Mouse (Mus musculus): ENCODE measurements at regions not wholly inside any gene's neighbourhood (a gene's known extent, or its start where the extent isn't known, plus 50 kb on each side); places are given as distances from the start of the nearest gene placed in this dataset.

DNA sequence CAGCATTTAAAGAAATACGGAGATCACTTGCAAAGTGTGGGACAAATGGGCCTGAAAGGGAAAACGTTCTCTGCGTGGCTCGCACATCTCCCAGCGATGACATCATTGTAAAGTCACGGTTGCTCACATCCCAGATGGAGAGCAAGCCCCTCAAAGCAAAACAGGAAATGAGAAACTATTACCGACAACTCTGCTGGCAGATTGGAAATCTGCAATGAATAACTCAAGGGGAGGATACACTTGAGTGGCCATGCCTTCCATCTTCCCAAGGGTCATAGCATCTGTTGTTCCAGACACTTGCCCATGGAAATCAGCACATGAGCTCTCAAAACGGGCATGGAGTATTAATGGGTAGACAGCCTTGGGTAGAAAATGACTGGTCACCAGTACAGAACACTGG lies 158.3 kb upstream of the Adgrl2 start:
- no peaks in the 10 kb centered on the region for H3K27me3 ChIP-seq (replicated peaks; ENCODE audit: control insufficient read depth, insufficient read depth, low read length)
- WGBS = 75% methylated on average over 8 of the region's 8 CpGs
- no peaks in the 10 kb centered on the region for H3K4me1 ChIP-seq (ENCODE audit: control insufficient read depth, insufficient read depth, low read depth, low read length)
- H3K27ac ChIP-seq (ENCODE audit: low read depth, low read length) = no peak overlapping the region
- H3K36me3 ChIP-seq (ENCODE audit: control insufficient read depth, insufficient read depth, low read length) = no peaks in the 10 kb centered on the region
- no peak overlapping the region for H3K4me2 ChIP-seq (ENCODE audit: low read length)
- H3K4me3 ChIP-seq (ENCODE audit: low read length) = no peak overlapping the region
- H3K9me3 ChIP-seq (ENCODE audit: control insufficient read depth, low read length) = no peaks in the 10 kb centered on the region
- ATAC-seq = no peak
- no peak overlapping the region for H3K9ac ChIP-seq (ENCODE audit: low read depth, low read length)

DNA sequence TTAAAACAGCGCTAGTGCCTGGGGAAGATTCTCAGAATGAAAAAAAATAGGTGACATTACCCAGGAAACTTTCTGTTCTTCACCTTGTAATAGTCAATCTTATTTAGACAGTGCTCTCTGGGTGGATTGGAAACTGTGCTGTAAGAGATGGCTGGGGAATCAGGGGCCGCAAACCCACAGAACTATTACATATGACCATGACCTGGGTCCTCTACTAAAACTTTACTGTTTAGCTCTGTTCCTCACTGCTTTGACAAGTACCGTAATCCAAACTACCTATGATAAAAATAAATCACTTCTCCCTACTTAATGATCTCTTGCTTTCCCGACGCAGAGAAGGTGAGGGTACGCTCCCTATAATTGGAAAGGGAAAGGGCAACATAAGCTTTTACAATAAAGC lies 157.6 kb upstream of the Adgrl2 start:
- Histone ChIP-seq H3K4me1 (ENCODE audit: control insufficient read depth, insufficient read depth, low read depth, low read length) (no peaks in the 10 kb centered on the region), H3K27ac (ENCODE audit: low read depth, low read length) (no peak overlapping the region), H3K4me3 (ENCODE audit: low read length) (no peak overlapping the region), H3K36me3 (ENCODE audit: control insufficient read depth, insufficient read depth, low read length) (no peaks in the 10 kb centered on the region), H3K4me2 (ENCODE audit: low read length) (no peak overlapping the region), H3K9ac (ENCODE audit: low read depth, low read length) (no peak overlapping the region), H3K27me3 (replicated peaks; ENCODE audit: control insufficient read depth, insufficient read depth, low read length) (no peaks in the 10 kb centered on the region), H3K9me3 (ENCODE audit: control insufficient read depth, low read length) (no peaks in the 10 kb centered on the region)
- ATAC-seq = no peak
- 91% methylated on average over 6 of the region's 6 CpGs for WGBS

DNA sequence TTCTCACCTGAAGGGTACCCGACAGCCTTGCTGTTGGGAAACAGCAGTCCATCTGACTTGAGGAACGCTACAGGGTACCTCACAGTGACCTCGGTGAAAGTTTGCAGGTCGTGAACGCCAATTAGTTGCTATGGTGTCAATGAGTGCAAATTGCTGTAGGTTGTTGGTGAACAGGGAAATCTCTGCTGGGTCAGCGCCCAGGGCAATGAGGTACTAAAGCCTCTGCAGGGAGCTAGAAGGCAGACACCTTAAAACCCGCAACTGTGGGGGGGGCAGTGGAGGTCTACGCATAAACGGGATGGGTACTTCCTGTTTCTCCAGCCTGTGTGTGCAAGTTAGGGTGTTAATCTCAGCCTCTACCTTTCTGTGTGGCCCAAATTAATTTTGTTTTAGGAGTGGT lies 156.3 kb upstream of the Adgrl2 start:
- no peaks in the 10 kb centered on the region for H3K36me3 ChIP-seq (ENCODE audit: control insufficient read depth, insufficient read depth, low read length)
- no peaks in the 10 kb centered on the region for H3K9me3 ChIP-seq (ENCODE audit: control insufficient read depth, low read length)
- H3K9ac ChIP-seq (ENCODE audit: low read depth, low read length) = no peak overlapping the region
- H3K27ac ChIP-seq (ENCODE audit: low read depth, low read length) = no peak overlapping the region
- H3K27me3 ChIP-seq (replicated peaks; ENCODE audit: control insufficient read depth, insufficient read depth, low read length) = no peaks in the 10 kb centered on the region
- WGBS = 53% methylated on average over 9 of the region's 9 CpGs
- H3K4me3 ChIP-seq (ENCODE audit: low read length) = no peak overlapping the region
- no peak for ATAC-seq
- H3K4me2 ChIP-seq (ENCODE audit: low read length) = no peak overlapping the region
- no peaks in the 10 kb centered on the region for H3K4me1 ChIP-seq (ENCODE audit: control insufficient read depth, insufficient read depth, low read depth, low read length)

GRCm38 (mm10) chr3:149140461-149140860 lies 150.1 kb upstream of the Adgrl2 start:
- ATAC-seq = no peak
- Histone ChIP-seq H3K4me2 (ENCODE audit: low read length) (no peak overlapping the region), H3K4me3 (ENCODE audit: low read length) (no peak overlapping the region), H3K9ac (ENCODE audit: low read depth, low read length) (no peak overlapping the region), H3K27me3 (replicated peaks; ENCODE audit: control insufficient read depth, insufficient read depth, low read length) (no peaks in the 10 kb centered on the region), H3K36me3 (ENCODE audit: control insufficient read depth, insufficient read depth, low read length) (no peaks in the 10 kb centered on the region), H3K9me3 (ENCODE audit: control insufficient read depth, low read length) (no peaks in the 10 kb centered on the region), H3K4me1 (ENCODE audit: control insufficient read depth, insufficient read depth, low read depth, low read length) (no peaks in the 10 kb centered on the region), H3K27ac (ENCODE audit: low read depth, low read length) (no peak overlapping the region)
- whole genome bisulfite sequencing = 88% methylated on average over 3 of the region's 3 CpGs

- Histone ChIP-seq H3K9ac (ENCODE audit: low read depth, low read length) (no peak overlapping the region), H3K4me1 (ENCODE audit: control insufficient read depth, insufficient read depth, low read depth, low read length) (no peaks in the 10 kb centered on the region), H3K4me3 (ENCODE audit: low read length) (no peak overlapping the region), H3K27me3 (replicated peaks; ENCODE audit: control insufficient read depth, insufficient read depth, low read length) (no peaks in the 10 kb centered on the region), H3K9me3 (ENCODE audit: control insufficient read depth, low read length) (no peaks in the 10 kb centered on the region), H3K36me3 (ENCODE audit: control insufficient read depth, insufficient read depth, low read length) (no peaks in the 10 kb centered on the region), H3K27ac (ENCODE audit: low read depth, low read length) (no peak overlapping the region), H3K4me2 (ENCODE audit: low read length) (no peak overlapping the region)
- 85% methylated on average over 9 of the region's 9 CpGs for WGBS
- no peak for ATAC-seq
Measured at GRCm38 (mm10) chr3:149134028-149134938, 143.9 kb upstream of the Adgrl2 start.

GRCm38 (mm10) chr3:149118806-149119205 lies 128.5 kb upstream of the Adgrl2 start:
- Histone ChIP-seq H3K4me1 (ENCODE audit: control insufficient read depth, insufficient read depth, low read depth, low read length) (no peaks in the 10 kb centered on the region), H3K27me3 (replicated peaks; ENCODE audit: control insufficient read depth, insufficient read depth, low read length) (no peaks in the 10 kb centered on the region), H3K27ac (ENCODE audit: low read depth, low read length) (no peak overlapping the region), H3K9me3 (ENCODE audit: control insufficient read depth, low read length) (no peaks in the 10 kb centered on the region), H3K9ac (ENCODE audit: low read depth, low read length) (no peak overlapping the region), H3K4me2 (ENCODE audit: low read length) (no peak overlapping the region), H3K36me3 (ENCODE audit: control insufficient read depth, insufficient read depth, low read length) (no peaks in the 10 kb centered on the region), H3K4me3 (ENCODE audit: low read length) (no peak overlapping the region)
- ATAC-seq = no peak
- WGBS = 91% methylated on average over 5 of the region's 5 CpGs

DNA sequence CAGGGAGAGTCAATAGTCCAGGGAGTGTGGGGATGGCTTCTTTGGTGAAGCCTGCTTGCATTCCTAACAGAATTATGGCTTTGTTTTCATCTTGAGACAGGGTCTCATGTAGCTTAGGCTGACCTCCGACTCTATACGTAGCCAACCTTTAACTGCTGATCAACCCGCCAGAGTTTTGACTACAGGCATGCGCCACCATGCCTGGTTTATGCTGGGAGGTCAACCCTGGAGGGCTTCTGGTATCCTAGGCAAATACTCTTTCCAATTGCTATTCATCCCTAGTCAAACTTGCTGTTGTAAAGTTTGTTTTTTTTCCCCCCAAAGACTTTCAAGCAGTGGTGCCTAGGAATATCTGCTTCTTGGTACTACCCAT lies 127.3 kb upstream of the Adgrl2 start:
- 78% methylated on average over 4 of the region's 4 CpGs for WGBS
- Histone ChIP-seq H3K4me3 (ENCODE audit: low read length) (no peak overlapping the region), H3K36me3 (ENCODE audit: control insufficient read depth, insufficient read depth, low read length) (no peaks in the 10 kb centered on the region), H3K9ac (ENCODE audit: low read depth, low read length) (no peak overlapping the region), H3K4me1 (ENCODE audit: control insufficient read depth, insufficient read depth, low read depth, low read length) (no peaks in the 10 kb centered on the region), H3K27ac (ENCODE audit: low read depth, low read length) (no peak overlapping the region), H3K4me2 (ENCODE audit: low read length) (no peak overlapping the region), H3K9me3 (ENCODE audit: control insufficient read depth, low read length) (no peaks in the 10 kb centered on the region), H3K27me3 (replicated peaks; ENCODE audit: control insufficient read depth, insufficient read depth, low read length) (no peaks in the 10 kb centered on the region)
- no peak for ATAC-seq

DNA sequence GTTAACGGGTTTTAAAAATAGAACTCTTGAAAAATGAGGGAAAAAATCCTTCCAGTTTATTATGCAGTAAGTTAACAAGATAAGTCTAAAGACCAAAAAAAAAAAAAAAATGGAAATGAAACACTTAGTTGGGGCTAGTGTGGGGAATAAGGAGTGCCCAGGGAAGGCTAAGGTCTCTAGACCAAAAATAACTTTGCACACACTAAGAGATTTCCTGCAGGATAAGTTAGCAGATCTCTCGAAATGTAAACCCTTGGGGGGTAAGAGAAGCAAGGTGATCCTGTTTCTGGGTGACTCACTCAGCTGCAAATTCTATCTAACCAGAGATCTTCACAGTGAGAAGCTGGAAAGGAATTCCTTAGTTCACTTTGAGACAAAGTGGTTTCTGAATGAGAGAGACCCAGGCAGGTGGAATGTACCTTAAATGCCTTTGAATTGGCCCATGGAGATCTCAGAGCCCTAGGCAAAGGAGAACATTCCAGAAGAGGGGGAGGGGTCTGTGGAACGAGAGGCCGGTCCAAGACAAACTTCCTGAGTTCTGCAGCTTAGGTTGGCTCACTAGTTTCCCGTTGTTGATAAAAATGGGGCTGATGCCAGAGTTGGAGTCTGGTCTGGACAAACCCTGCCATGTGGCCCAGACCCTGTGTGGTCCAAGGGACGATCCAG lies 126.8 kb upstream of the Adgrl2 start:
- no peak for ATAC-seq
- Histone ChIP-seq H3K9me3 (ENCODE audit: control insufficient read depth, low read length) (no peaks in the 10 kb centered on the region), H3K27me3 (replicated peaks; ENCODE audit: control insufficient read depth, insufficient read depth, low read length) (no peaks in the 10 kb centered on the region), H3K9ac (ENCODE audit: low read depth, low read length) (no peak overlapping the region), H3K36me3 (ENCODE audit: control insufficient read depth, insufficient read depth, low read length) (no peaks in the 10 kb centered on the region), H3K4me2 (ENCODE audit: low read length) (no peak overlapping the region), H3K4me3 (ENCODE audit: low read length) (no peak overlapping the region), H3K4me1 (ENCODE audit: control insufficient read depth, insufficient read depth, low read depth, low read length) (no peaks in the 10 kb centered on the region), H3K27ac (ENCODE audit: low read depth, low read length) (no peak overlapping the region)
- WGBS = 82% methylated on average over 6 of the region's 6 CpGs

DNA sequence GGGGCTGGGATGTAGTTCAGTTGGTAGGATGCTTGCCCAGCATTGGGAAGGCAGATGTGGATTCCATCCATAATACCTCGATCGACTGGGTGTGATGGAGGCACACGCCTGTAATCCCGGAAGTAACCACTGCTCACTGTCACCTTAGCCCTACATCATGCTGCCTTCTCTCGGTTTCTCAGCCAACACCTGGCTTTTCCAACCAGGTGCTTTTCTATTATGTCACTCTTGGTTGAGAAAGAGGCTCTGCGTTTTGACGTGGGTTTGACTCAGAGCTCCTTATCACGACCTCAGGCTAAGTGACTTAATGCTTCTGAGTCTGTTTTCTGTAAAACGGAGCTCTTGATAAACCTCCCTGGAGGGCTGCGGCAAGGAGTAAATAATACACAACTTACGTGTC lies 126.2 kb upstream of the Adgrl2 start:
- Histone ChIP-seq H3K4me3 (ENCODE audit: low read length) (no peak overlapping the region), H3K27ac (ENCODE audit: low read depth, low read length) (no peak overlapping the region), H3K9me3 (ENCODE audit: control insufficient read depth, low read length) (no peaks in the 10 kb centered on the region), H3K27me3 (replicated peaks; ENCODE audit: control insufficient read depth, insufficient read depth, low read length) (no peaks in the 10 kb centered on the region), H3K4me1 (ENCODE audit: control insufficient read depth, insufficient read depth, low read depth, low read length) (no peaks in the 10 kb centered on the region), H3K9ac (ENCODE audit: low read depth, low read length) (no peak overlapping the region), H3K4me2 (ENCODE audit: low read length) (no peak overlapping the region), H3K36me3 (ENCODE audit: control insufficient read depth, insufficient read depth, low read length) (no peaks in the 10 kb centered on the region)
- no peak for ATAC-seq
- WGBS = 91% methylated on average over 11 of the region's 11 CpGs
